ENCODE assay signal across 8 mouse cellular contexts in genomic region chrY:1009882-1010751, GRCm38 (mm10). TPM values are rescaled to one million over a fixed set of nuclear protein-coding genes. Genes with fewer than 3 reads are reported as not detected.
A peak's percentile ranks its signal among the peaks of the same experiment; 100 is the strongest.
DNase-seq lines count a peak whose midpoint lies in the region; ATAC-seq and TF ChIP-seq lines count a peak whose summit lies in the region.

TSS of gene Eif2s3y (plus strand) at chrY:1010543.

- H3K27ac ChIP-seq in forebrain, embryonic 15.5 days (replicated peaks), result no peak within 1 kb of the TSS
- H3K27ac ChIP-seq in hindbrain, postnatal 0 days, result no peak within 1 kb of the TSS
- no peak within 1 kb of the TSS for H3K27ac ChIP-seq in liver, embryonic 11.5 days (ENCODE audit: low read depth, low read length)

- H3K9ac ChIP-seq in forebrain, embryonic 15.5 days (replicated peaks), result no peak within 1 kb of the TSS
- no peak within 1 kb of the TSS for H3K9ac ChIP-seq in hindbrain, postnatal 0 days (replicated peaks; ENCODE audit: low read length)
- H3K9ac ChIP-seq in liver, embryonic 11.5 days (ENCODE audit: low read depth, low read length), result no peak within 1 kb of the TSS

- peak within 1 kb of the TSS; percentile 14; the same call in 1 of the 2 replicates for H3K4me2 ChIP-seq in forebrain, embryonic 15.5 days (replicated peaks)
- H3K4me2 ChIP-seq in hindbrain, postnatal 0 days (ENCODE audit: low read depth, low read length), result peak within 1 kb of the TSS; percentile 38; the same call in 1 of the 2 replicates
- peak within 1 kb of the TSS; percentile 38 for H3K4me2 ChIP-seq in liver, embryonic 11.5 days

- 26% methylated on average over 24 of the region's 31 CpGs for WGBS in forebrain, embryonic 15.5 days
- 41% methylated on average over 9 of the region's 31 CpGs for WGBS in hindbrain, postnatal 0 days
- 31% methylated on average over 21 of the region's 31 CpGs for WGBS in liver, embryonic 11.5 days

- no peak for TF ChIP-seq CTCF in hindbrain, postnatal 0 days (IDR thresholded peaks at IDR 0.05; ENCODE audit: low read depth)

- ATAC-seq in forebrain, embryonic 15.5 days (replicated peaks), result peak; percentile 97
- ATAC-seq in hindbrain, postnatal 0 days, result peak; percentile 97
- ATAC-seq in liver, embryonic 11.5 days (replicated peaks; ENCODE audit: low FRiP score), result peak; percentile 98
- ATAC-seq in monocyte, adult 5-6 weeks (replicated peaks; ENCODE audit: insufficient number of reproducible peaks, low FRiP score, low TSS enrichment, poor library complexity, severe bottlenecking), result peak; percentile 97

- no peaks in the 10 kb centered on the region for H3K9me3 ChIP-seq in forebrain, embryonic 15.5 days
- no peaks in the 10 kb centered on the region for H3K9me3 ChIP-seq in hindbrain, postnatal 0 days (ENCODE audit: low read length)
- H3K9me3 ChIP-seq in liver, embryonic 11.5 days (ENCODE audit: control insufficient read depth, low read length), result no peaks in the 10 kb centered on the region

- peak; percentile 78 for DNase-seq in kidney, adult 9 months
- no peak for DNase-seq in kidney, adult 18-20 months
- peak; percentile 62 for DNase-seq in c-Kit-positive CD71-positive TER-119-positive erythroid progenitor cells, embryonic 14.5 days (ENCODE audit: low spot score)
- peak; percentile 66 for DNase-seq in hindbrain, postnatal 0 days (ENCODE audit: low spot score)
- DNase-seq in liver, embryonic 11.5 days (ENCODE audit: low spot score), result peak; percentile 30
- DNase-seq in testis, postnatal 14 days (ENCODE audit: low spot score), result peak; percentile 82

- H3K36me3 ChIP-seq in forebrain, embryonic 15.5 days, result no peaks in the 10 kb centered on the region
- H3K36me3 ChIP-seq in hindbrain, postnatal 0 days (ENCODE audit: insufficient read depth, low read length), result no peaks in the 10 kb centered on the region
- H3K36me3 ChIP-seq in liver, embryonic 11.5 days (ENCODE audit: control insufficient read depth, insufficient read depth, low read length), result no peaks in the 10 kb centered on the region

- peak within 1 kb of the TSS; percentile 42 for H3K4me3 ChIP-seq in forebrain, embryonic 15.5 days
- peak within 1 kb of the TSS; percentile 36 for H3K4me3 ChIP-seq in hindbrain, postnatal 0 days (ENCODE audit: low read length)
- peak within 1 kb of the TSS; percentile 42 for H3K4me3 ChIP-seq in liver, embryonic 11.5 days (ENCODE audit: low read depth, low read length)

- H3K27me3 ChIP-seq in forebrain, embryonic 15.5 days, result no peaks in the 10 kb centered on the region
- H3K27me3 ChIP-seq in hindbrain, postnatal 0 days (ENCODE audit: insufficient read depth, low read length), result no peaks in the 10 kb centered on the region
- no peaks in the 10 kb centered on the region for H3K27me3 ChIP-seq in liver, embryonic 11.5 days (replicated peaks; ENCODE audit: control insufficient read depth, insufficient read depth, low read length)

- H3K4me1 ChIP-seq in forebrain, embryonic 15.5 days, result no peaks in the 10 kb centered on the region
- H3K4me1 ChIP-seq in hindbrain, postnatal 0 days (ENCODE audit: insufficient read depth, low read length), result no peaks in the 10 kb centered on the region
- H3K4me1 ChIP-seq in liver, embryonic 11.5 days (replicated peaks; ENCODE audit: control insufficient read depth, insufficient read depth, low read length), result no peaks in the 10 kb centered on the region

RNA-seq across cellular contexts. Expression of gene Eif2s3y, which starts in this region (rescaled TPM):
- polyA plus RNA-seq in forebrain, embryonic 15.5 days (2015; fragmentation: Nextera tagmentation; extraction: Ambion mirVana), result 41.4 and 49.0 TPM in 2 replicates
- 18.6 and 20.3 TPM in 2 replicates for total RNA-seq in hindbrain, postnatal 0 days (2014; rRNA removed)
- polyA plus RNA-seq in hindbrain, postnatal 0 days (2015; fragmentation: Nextera tagmentation; extraction: Ambion mirVana), result 97.5 TPM in 1 of 2 replicates, not detected in the other
- 22.7 and 30.5 TPM in 2 replicates for polyA plus RNA-seq in liver, embryonic 11.5 days (2014; fragmentation: Nextera tagmentation; extraction: Ambion mirVana)
- 164 to 338 TPM (median 249 TPM) in 3 replicates for total RNA-seq in monocyte, adult 5-6 weeks (2017)
